Mouse (Mus musculus) ES-Bruce4 (cell line): Measurements from ENCODE around the gene Cfl1.

Experiments used
- CTCF ChIP-seq: IDR thresholded peaks from one replicate; pipeline ENCODE4 v1.8.1; 2011; ENCODE audit warnings: low read depth, low read length
- EP300 ChIP-seq: IDR thresholded peaks from 2 replicates; pipeline ENCODE4 v1.6.1; 2011; ENCODE audit warnings: low read depth, low read length; ENCODE audit not compliant: insufficient read depth
- POLR2A ChIP-seq: IDR thresholded peaks from one replicate; pipeline ENCODE4 v1.8.1; 2011; ENCODE audit warnings: low read length; ENCODE audit not compliant: insufficient read depth

DNA sequence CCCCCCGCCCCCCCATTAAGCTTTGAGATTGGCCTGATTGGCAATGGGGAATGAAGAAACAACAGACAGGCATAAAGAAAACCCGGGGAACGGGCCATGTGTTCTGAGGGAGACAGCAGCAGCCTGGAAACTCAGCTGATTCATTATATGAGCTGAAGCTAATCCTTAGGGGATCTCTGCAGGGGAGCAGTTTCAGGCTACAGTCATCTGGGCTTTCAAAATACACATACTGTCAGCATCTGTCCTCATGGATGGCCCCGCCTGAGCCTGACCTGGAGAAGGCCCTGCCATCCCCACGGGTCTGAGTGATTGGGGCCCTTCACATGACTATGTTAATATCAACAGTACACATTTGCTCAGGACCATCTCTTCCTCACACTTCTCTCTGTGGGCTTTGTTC is 18.4 kb upstream of the Cfl1 start:
- TF ChIP-seq CTCF, result no peak
- no peak for TF ChIP-seq POLR2A
- TF ChIP-seq EP300, result no peak
